Mouse (Mus musculus) heart, embryonic 15.5 days (tissue): ENCODE data around the gene Nlrp6. TPM values are rescaled to one million over a fixed set of nuclear protein-coding genes. Genes with fewer than 3 reads are reported as not detected.
A peak's percentile ranks its signal among the peaks of the same experiment; 100 is the strongest.

Experiments used
- ATAC-seq: fragments of 200-750 bp; cut with Nextera tagmentation; replicated peaks from 2 replicates; pipeline ENCODE4 v1.8.0; 2017; ENCODE audit warnings: low read depth, moderate TSS enrichment; ENCODE audit not compliant: insufficient number of reproducible peaks, insufficient read depth, low FRiP score
- H3K27ac ChIP-seq: fragments of 300-500 bp; sonication (generic); 2 replicates; pipeline ENCODE4 v1.5.1; 2015; ENCODE audit warnings: mild to moderate bottlenecking, inconsistent platforms
- H3K27me3 ChIP-seq: fragments of 300-500 bp; sonication (generic); 2 replicates; pipeline ENCODE4 v1.6.1; 2015; ENCODE audit warnings: inconsistent platforms
- H3K36me3 ChIP-seq: fragments of 300-500 bp; sonication (generic); 2 replicates; pipeline ENCODE4 v1.6.1; 2015; ENCODE audit warnings: mild to moderate bottlenecking, inconsistent platforms
- H3K4me1 ChIP-seq: fragments of 300-500 bp; sonication (generic); replicated peaks from 2 replicates; pipeline ENCODE4 v1.6.1; 2015; ENCODE audit warnings: inconsistent platforms
- H3K4me2 ChIP-seq: fragments of 300-500 bp; sonication (generic); 2 replicates; pipeline ENCODE4 v1.6.1; 2015; ENCODE audit warnings: inconsistent platforms, mild to moderate bottlenecking, moderate library complexity
- H3K4me3 ChIP-seq: fragments of 300-500 bp; sonication (generic); 2 replicates; pipeline ENCODE4 v1.5.1; 2015; ENCODE audit warnings: mild to moderate bottlenecking, inconsistent platforms
- H3K9ac ChIP-seq: fragments of 300-500 bp; sonication (generic); 2 replicates; pipeline ENCODE4 v1.6.1; 2015; ENCODE audit warnings: mild to moderate bottlenecking, inconsistent platforms
- H3K9me3 ChIP-seq: fragments of 300-500 bp; sonication (generic); replicated peaks from 2 replicates; pipeline ENCODE4 v1.6.1; 2016; ENCODE audit warnings: inconsistent platforms
- WGBS: fragments of 180-500 bp; shearing (Covaris S2); methylation state at CpG from one replicate; pipeline ENCODE4 v1.1.7; 2015; ENCODE audit warnings: mixed read lengths; 5-methylcytosine and 5-hydroxymethylcytosine counted together
- polyA plus RNA-seq: library from polyadenylated mRNA; unstranded; fragments of >200 nt; fragmentation: Nextera tagmentation; extraction: Ambion mirVana; gene quantifications from 2 replicates; pipeline ENCODE4 v1.2.1, GENCODE M21; 2015

Gene Nlrp6
- polyA plus RNA-seq, 1 experiment from 2014 or later: 0.24 TPM

- WGBS: 78% methylated on average over 7 of the region's 7 CpGs
- peaks cover 50% of the 10 kb centered on the region for H3K36me3 ChIP-seq
Observed at GRCm38 (mm10) chr7:140897863-140898262, 22.8 kb upstream of the Nlrp6 start.

DNA sequence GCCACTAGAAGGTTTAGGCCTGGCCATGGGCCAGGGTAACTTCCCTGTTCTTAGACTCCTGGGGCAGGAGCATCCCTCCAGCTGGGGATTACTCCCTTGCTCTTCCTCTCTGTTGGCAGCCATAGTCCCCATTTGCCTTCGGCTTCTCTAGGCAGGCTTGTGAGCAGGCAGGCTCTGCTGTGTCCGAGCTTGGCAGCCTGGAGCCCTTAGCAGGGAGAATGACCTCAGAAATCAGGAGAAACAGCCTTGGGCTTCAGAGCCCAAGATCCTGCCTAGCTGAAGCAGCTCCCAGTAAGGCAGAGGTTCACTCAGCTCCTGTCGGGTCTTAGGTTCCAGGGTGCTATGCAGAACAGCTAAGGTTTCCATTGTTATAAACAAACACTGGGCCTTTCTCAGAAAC, 21.6 kb upstream of the Nlrp6 start:
- 79% methylated on average over 3 of the region's 3 CpGs for WGBS
- Histone ChIP-seq H3K36me3 (peaks cover 42% of the 10 kb centered on the region), H3K27ac (peak overlapping the region; percentile 85), H3K4me3 (peak overlapping the region; percentile 45), H3K4me1 (peaks cover 23% of the 10 kb centered on the region), H3K27me3 (no peaks in the 10 kb centered on the region), H3K9ac (peak overlapping the region; percentile 57; the same call in 1 of the 2 replicates), H3K9me3 (no peaks in the 10 kb centered on the region), H3K4me2 (peak overlapping the region; percentile 63)
- ATAC-seq: no peak

More at GRCm38 (mm10) chr7:140897863-140898262, 22.8 kb upstream of the Nlrp6 start:
- H3K27ac ChIP-seq: no peak overlapping the region
- H3K9ac ChIP-seq: no peak overlapping the region
- H3K27me3 ChIP-seq: no peaks in the 10 kb centered on the region
- H3K9me3 ChIP-seq: no peaks in the 10 kb centered on the region
- H3K4me3 ChIP-seq: no peak overlapping the region
- peaks cover 23% of the 10 kb centered on the region for H3K4me1 ChIP-seq
- no peak overlapping the region for H3K4me2 ChIP-seq
- no peak for ATAC-seq

- peak within 1 kb of the TSS; percentile 45 for H3K4me3 ChIP-seq
- H3K9ac ChIP-seq: peak within 1 kb of the TSS; percentile 57
- no peak; the same call in 1 of the 2 replicates for ATAC-seq
Observed at GRCm38 (mm10) chr7:140900220-140900619, 20.5 kb upstream of the Nlrp6 start, which contains the start of gene Cox8b. Cox8b (minus strand) TSS chr7:140900446.

DNA sequence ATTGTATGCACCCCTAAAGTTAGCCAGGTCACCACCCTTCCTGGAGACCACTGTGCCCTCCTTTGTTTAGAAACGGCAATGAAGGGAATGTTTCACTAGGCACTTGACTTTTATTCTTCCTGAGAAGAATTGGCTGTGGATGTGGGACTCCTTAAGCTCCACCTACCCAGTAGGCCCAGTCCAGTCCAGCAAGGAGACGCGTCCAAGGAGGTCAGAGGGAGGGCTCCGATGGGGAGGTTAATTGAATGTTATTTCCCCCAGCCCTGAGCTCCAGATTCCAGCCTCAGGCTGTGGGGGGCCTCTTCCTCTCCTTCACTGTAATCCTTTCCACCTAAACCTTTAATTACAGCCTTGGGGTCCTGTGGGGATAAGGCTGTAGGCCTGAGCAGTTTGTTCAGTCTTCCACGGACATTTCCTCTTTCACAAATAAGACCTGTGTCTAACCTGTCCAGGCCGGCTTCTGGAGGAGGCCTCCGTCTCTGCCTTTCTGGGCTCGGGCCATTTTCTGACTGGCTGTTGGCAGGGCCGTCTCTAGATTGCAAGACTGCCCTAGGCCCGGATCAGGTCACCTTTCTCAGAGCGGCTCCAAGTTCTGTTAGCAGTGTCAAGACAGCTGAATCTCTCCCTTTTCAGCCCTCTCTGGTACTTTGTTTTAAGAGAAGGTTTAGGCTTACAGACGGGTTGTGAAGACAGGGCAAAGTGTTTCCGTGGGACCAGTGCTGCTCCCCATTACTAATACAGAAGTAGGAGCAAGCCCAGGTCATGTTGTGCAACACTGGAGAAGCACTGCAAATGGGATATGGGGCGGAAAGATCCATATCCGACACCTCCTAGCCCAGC, 18.4 kb upstream of the Nlrp6 start:
- no peaks in the 10 kb centered on the region for H3K9me3 ChIP-seq
- WGBS: 83% methylated on average over 15 of the region's 15 CpGs
- no peak for ATAC-seq
- H3K27ac ChIP-seq: no peak overlapping the region
- no peak overlapping the region for H3K4me2 ChIP-seq
- H3K27me3 ChIP-seq: no peaks in the 10 kb centered on the region
- H3K4me3 ChIP-seq: no peak overlapping the region
- H3K36me3 ChIP-seq: peaks cover 19% of the 10 kb centered on the region
- H3K9ac ChIP-seq: no peak overlapping the region
- H3K4me1 ChIP-seq: peaks cover 23% of the 10 kb centered on the region

More at GRCm38 (mm10) chr7:140900220-140900619, 20.5 kb upstream of the Nlrp6 start, which contains the start of gene Cox8b:
- 40% methylated on average over 10 of the region's 10 CpGs for WGBS
- Histone ChIP-seq H3K4me2 (peak within 1 kb of the TSS; percentile 63), H3K9me3 (no peaks in the 10 kb centered on the region), H3K27me3 (no peaks in the 10 kb centered on the region), H3K4me1 (peaks cover 23% of the 10 kb centered on the region), H3K27ac (peak within 1 kb of the TSS; percentile 85), H3K36me3 (peaks cover 34% of the 10 kb centered on the region)

GRCm38 (mm10) chr7:140903212-140903611, 17.5 kb upstream of the Nlrp6 start:
- WGBS: 26% methylated on average over 13 of the region's 13 CpGs

DNA sequence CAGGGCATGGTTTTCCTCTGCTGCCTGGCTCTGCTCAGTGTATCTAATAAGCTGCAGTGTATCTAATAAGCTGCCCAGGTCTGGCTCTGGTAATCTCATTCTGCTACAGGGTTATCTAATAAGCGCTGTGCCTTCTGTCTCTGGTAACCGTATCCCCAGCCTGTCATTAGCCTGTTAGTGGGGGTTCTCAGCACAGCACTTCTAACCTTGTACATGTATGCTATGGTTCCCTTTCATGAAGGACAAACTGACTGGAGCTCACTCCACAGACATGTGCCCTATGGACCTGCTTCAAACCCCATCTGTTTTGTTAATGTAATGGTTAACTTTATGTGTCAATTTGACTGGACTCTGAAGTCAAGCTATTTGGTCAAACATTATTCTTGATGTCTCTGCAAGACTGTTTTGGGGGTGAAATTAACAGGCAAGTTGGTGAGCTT, 15.0 kb upstream of the Nlrp6 start:
- no peaks in the 10 kb centered on the region for H3K9me3 ChIP-seq
- H3K9ac ChIP-seq: no peak overlapping the region
- no peak overlapping the region for H3K4me3 ChIP-seq
- ATAC-seq: no peak
- 49% methylated on average over 2 of the region's 2 CpGs for WGBS
- no peaks in the 10 kb centered on the region for H3K36me3 ChIP-seq
- no peaks in the 10 kb centered on the region for H3K27me3 ChIP-seq
- peaks cover 13% of the 10 kb centered on the region for H3K4me1 ChIP-seq
- H3K4me2 ChIP-seq: no peak overlapping the region
- no peak overlapping the region for H3K27ac ChIP-seq

More at GRCm38 (mm10) chr7:140903212-140903611, 17.5 kb upstream of the Nlrp6 start:
- no peak overlapping the region for H3K4me3 ChIP-seq
- no peak overlapping the region for H3K4me2 ChIP-seq
- no peaks in the 10 kb centered on the region for H3K9me3 ChIP-seq
- H3K36me3 ChIP-seq: peaks cover 9% of the 10 kb centered on the region
- H3K27ac ChIP-seq: no peak overlapping the region
- H3K27me3 ChIP-seq: no peaks in the 10 kb centered on the region
- peaks cover 23% of the 10 kb centered on the region for H3K4me1 ChIP-seq
- ATAC-seq: no peak
- H3K9ac ChIP-seq: no peak overlapping the region

DNA sequence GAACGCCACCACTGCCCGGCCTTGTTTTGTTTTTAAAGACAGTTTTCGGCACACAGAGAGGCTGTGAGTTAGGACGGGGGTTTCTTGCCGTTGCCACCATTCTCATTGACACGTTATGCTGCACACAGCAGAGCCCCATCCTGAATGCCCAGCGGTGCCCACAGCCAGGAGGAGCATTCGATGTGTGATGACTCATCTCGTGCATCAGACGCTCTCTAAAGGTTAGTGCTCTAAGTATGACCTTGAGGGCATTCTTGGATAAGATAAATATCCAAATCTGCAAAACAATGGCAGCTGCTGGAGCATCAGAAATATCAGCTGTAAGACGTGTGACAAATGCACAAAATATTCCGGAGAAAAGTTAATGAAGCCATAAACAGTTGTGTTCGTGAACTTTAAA, 13.6 kb upstream of the Nlrp6 start:
- Histone ChIP-seq H3K4me2 (no peak overlapping the region), H3K4me3 (no peak overlapping the region), H3K36me3 (no peaks in the 10 kb centered on the region), H3K9me3 (no peaks in the 10 kb centered on the region), H3K9ac (no peak overlapping the region), H3K27me3 (no peaks in the 10 kb centered on the region), H3K4me1 (peaks cover 4% of the 10 kb centered on the region; the same call in 1 of the 2 replicates), H3K27ac (no peak overlapping the region)
- 68% methylated on average over 13 of the region's 13 CpGs for WGBS
- no peak for ATAC-seq

- no peak overlapping the region for H3K9ac ChIP-seq
- H3K4me1 ChIP-seq: peaks cover 4% of the 10 kb centered on the region; the same call in 1 of the 2 replicates
- H3K4me2 ChIP-seq: no peak overlapping the region
- no peaks in the 10 kb centered on the region for H3K36me3 ChIP-seq
- no peak for ATAC-seq
- no peak overlapping the region for H3K4me3 ChIP-seq
- H3K27me3 ChIP-seq: no peaks in the 10 kb centered on the region
- no peaks in the 10 kb centered on the region for H3K9me3 ChIP-seq
- 81% methylated on average over 7 of the region's 7 CpGs for WGBS
- H3K27ac ChIP-seq: no peak overlapping the region
Observed at GRCm38 (mm10) chr7:140907697-140908096, 13.0 kb upstream of the Nlrp6 start.

GRCm38 (mm10) chr7:140908181-140908580, 12.5 kb upstream of the Nlrp6 start:
- H3K4me3 ChIP-seq: no peak overlapping the region
- no peak overlapping the region for H3K27ac ChIP-seq
- no peak for ATAC-seq
- peak overlapping the region; percentile 89; the same call in 1 of the 2 replicates for H3K4me2 ChIP-seq
- H3K9ac ChIP-seq: no peak overlapping the region
- peaks cover 4% of the 10 kb centered on the region; the same call in 1 of the 2 replicates for H3K4me1 ChIP-seq
- no peaks in the 10 kb centered on the region for H3K9me3 ChIP-seq
- WGBS: 52% methylated on average over 7 of the region's 7 CpGs
- no peaks in the 10 kb centered on the region for H3K27me3 ChIP-seq
- no peaks in the 10 kb centered on the region for H3K36me3 ChIP-seq

GRCm38 (mm10) chr7:140908634-140909107, 12.0 kb upstream of the Nlrp6 start:
- under 1% methylated on average over 19 of the region's 19 CpGs for WGBS
- peak; percentile 72 for ATAC-seq
- Histone ChIP-seq H3K36me3 (no peaks in the 10 kb centered on the region), H3K9ac (peak overlapping the region; percentile 54), H3K4me1 (peaks cover 4% of the 10 kb centered on the region; the same call in 1 of the 2 replicates), H3K27me3 (no peaks in the 10 kb centered on the region), H3K4me3 (peak overlapping the region; percentile 53), H3K4me2 (peak overlapping the region; percentile 89), H3K27ac (peak overlapping the region; percentile 45), H3K9me3 (no peaks in the 10 kb centered on the region)

- Histone ChIP-seq H3K4me2 (no peak overlapping the region), H3K4me3 (no peak overlapping the region), H3K36me3 (no peaks in the 10 kb centered on the region), H3K4me1 (peaks cover 4% of the 10 kb centered on the region; the same call in 1 of the 2 replicates), H3K27me3 (peaks cover 1% of the 10 kb centered on the region; the same call in 1 of the 2 replicates), H3K9me3 (no peaks in the 10 kb centered on the region), H3K27ac (no peak overlapping the region), H3K9ac (no peak overlapping the region)
- ATAC-seq: no peak
- 54% methylated on average over 3 of the region's 3 CpGs for WGBS
Observed at GRCm38 (mm10) chr7:140912293-140912692, 8.4 kb upstream of the Nlrp6 start.
